Mouse (Mus musculus): Measurements from ENCODE around the gene Ccdc184.

DNA sequence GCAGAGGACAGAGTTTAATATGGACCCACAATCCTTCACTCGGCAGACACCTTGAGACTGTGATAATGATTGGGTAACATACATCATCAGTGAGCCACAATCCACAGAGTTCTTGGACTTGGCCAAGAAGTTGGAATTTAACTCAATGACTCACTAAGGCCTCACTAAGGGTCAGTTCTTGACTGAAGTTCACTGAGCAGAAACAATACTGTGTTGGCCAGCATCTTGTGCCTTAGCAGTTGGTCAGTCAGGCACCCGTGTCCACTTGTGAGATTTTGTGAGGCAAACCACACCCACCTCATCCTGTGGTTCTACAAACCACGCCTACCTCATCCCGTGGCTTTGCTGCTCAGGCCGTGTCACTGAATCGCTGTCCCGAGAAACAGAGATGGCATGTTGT is 42.7 kb downstream of the Ccdc184 start:
- TF ChIP-seq CTCF (conservative IDR thresholded peaks at IDR 0.05; ENCODE audit: insufficient read depth, insufficient read length, low read depth, low read length) (no peak), POLR2A (IDR thresholded peaks at IDR 0.05; ENCODE audit: low read depth, low read length) (no peak)
